In genomic region chr9:60838331-60838872, GRCm38 (mm10) we compare ENCODE assay signal across 11 mouse cellular contexts. TPM values are rescaled to one million over a fixed set of nuclear protein-coding genes. Genes with fewer than 3 reads are reported as not detected.
DNase-seq lines count a peak whose midpoint lies in the region; ATAC-seq lines count a peak whose summit lies in the region.
"Had no signal": no experiment of that assay in that cellular context is flagged by ENCODE, and none has a peak within 500 bp of the region (broad histone marks: within the 10 kb centered on the region; RNA-seq: fewer than 3 reads in every experiment).

No protein-coding gene starts in this region.

- H3K36me3 ChIP-seq in heart, embryonic 13.5 days = peaks cover 5% of the 10 kb centered on the region; the same call in 1 of the 2 replicates
- H3K36me3 ChIP-seq in heart, embryonic 14.5 days (ENCODE audit: control insufficient read depth, insufficient read depth, low read length) = no peaks in the 10 kb centered on the region
- 0 out of 2 replicates have a peak, but pooled peaks cover 2% of the 10 kb centered on the region for H3K36me3 ChIP-seq in midbrain, embryonic 10.5 days
- H3K36me3 ChIP-seq: G1E had no signal

- peaks cover 70% of the 10 kb centered on the region for H3K4me1 ChIP-seq in heart, embryonic 13.5 days
- peaks cover 32 to 43% of the 10 kb centered on the region in 2 experiments for H3K4me1 ChIP-seq in heart, embryonic 14.5 days (ENCODE audit: control insufficient read depth in 2 of 2, insufficient read depth in 2 of 2, low read length in 2 of 2)
- peaks cover 56% of the 10 kb centered on the region for H3K4me1 ChIP-seq in midbrain, embryonic 10.5 days

- no peaks in the 10 kb centered on the region for H3K9me3 ChIP-seq in heart, embryonic 13.5 days
- 0 out of 2 replicates have a peak, but pooled peaks cover 3% of the 10 kb centered on the region for H3K9me3 ChIP-seq in heart, embryonic 14.5 days (ENCODE audit: control insufficient read depth, low read length)
- peaks cover 3% of the 10 kb centered on the region; the same call in 1 of the 2 replicates for H3K9me3 ChIP-seq in midbrain, embryonic 10.5 days (replicated peaks)
- H3K9me3 ChIP-seq: G1E had no signal

- DNase-seq in heart, adult 8-10 months (ENCODE audit: low spot score) = no peak
- peak; percentile 46 to 51 for DNase-seq in adrenal gland, postnatal 36 days
- DNase-seq in midbrain, embryonic 10.5 days (ENCODE audit: low spot score) = peak; percentile 29
- no peak for DNase-seq in ovary, postnatal 10 days (ENCODE audit: low spot score)
- DNase-seq: cerebellum, adult 9-10 months; kidney, adult 8-10 months had no signal

- no peaks in the 10 kb centered on the region for H3K27me3 ChIP-seq in heart, embryonic 13.5 days (replicated peaks)
- no peaks in the 10 kb centered on the region for H3K27me3 ChIP-seq in heart, embryonic 14.5 days (ENCODE audit: control insufficient read depth, insufficient read depth, low read length)
- no peaks in the 10 kb centered on the region; the same call in 1 of the 2 replicates for H3K27me3 ChIP-seq in midbrain, embryonic 10.5 days (ENCODE audit: low read depth, poor library complexity, severe bottlenecking)

- WGBS in heart, embryonic 13.5 days = 40% methylated on average over 9 of the region's 9 CpGs
- 22% methylated on average over 9 of the region's 9 CpGs for WGBS in heart, embryonic 14.5 days
- 34% methylated on average over 9 of the region's 9 CpGs for WGBS in midbrain, embryonic 10.5 days

- peak overlapping the region; percentile 81 for H3K9ac ChIP-seq in heart, embryonic 13.5 days
- peak overlapping the region; percentile 77 for H3K9ac ChIP-seq in heart, embryonic 14.5 days (ENCODE audit: low read length)

- H3K4me3 ChIP-seq in heart, embryonic 13.5 days = peak overlapping the region; percentile 49
- H3K4me3 ChIP-seq in heart, embryonic 14.5 days (ENCODE audit: control insufficient read depth in 1 of 2, insufficient read depth in 1 of 2, low read depth in 1 of 2, low read length in 2 of 2) = peak overlapping the region; percentile 38 to 50; a peak in 3 of 4 replicates
- H3K4me3 ChIP-seq in midbrain, embryonic 10.5 days = peak overlapping the region; percentile 50

- no peak for ATAC-seq in heart, embryonic 13.5 days (ENCODE audit: extremely low read depth, insufficient number of reproducible peaks, low FRiP score, low TSS enrichment)
- no peak for ATAC-seq in heart, embryonic 14.5 days (ENCODE audit: insufficient number of reproducible peaks, insufficient read depth, low FRiP score, low read depth)
- no peak for ATAC-seq in inflammation-experienced regulatory T-cells, adult 6 months
- ATAC-seq in erythroblast, adult 5-6 weeks (replicated peaks; ENCODE audit: low FRiP score, poor library complexity, severe bottlenecking) = no peak

- peak overlapping the region; percentile 75 for H3K4me2 ChIP-seq in heart, embryonic 13.5 days
- H3K4me2 ChIP-seq in heart, embryonic 14.5 days (ENCODE audit: low read length) = peak overlapping the region; percentile 84

- peak overlapping the region; percentile 91 for H3K27ac ChIP-seq in heart, embryonic 13.5 days (replicated peaks)
- peak overlapping the region; percentile 91 to 93 for H3K27ac ChIP-seq in heart, embryonic 14.5 days (replicated peaks in 1 of 2; ENCODE audit: control insufficient read depth in 1 of 2, insufficient read depth in 1 of 2, low read depth in 2 of 2, low read length in 2 of 2)
- H3K27ac ChIP-seq in midbrain, embryonic 10.5 days (replicated peaks) = peak overlapping the region; percentile 85

RNA-seq across cellular contexts. Expression of gene Uaca, which starts 44.1 kb away (rescaled TPM):
- polyA plus RNA-seq in heart, embryonic 13.5 days (2015; fragmentation: Nextera tagmentation; extraction: Ambion mirVana) = 25.8 and 27.3 TPM in 2 replicates
- 10 to 100 TPM; 47.1 to 58.4 (median 50.7) TPM for total RNA-seq in heart, adult 8-10 months (2022)
- 10 to 100 TPM; 38.0 to 53.3 TPM for total RNA-seq in adrenal gland, postnatal 36 days (2021)
- polyA plus RNA-seq in heart, embryonic 14.5 days (2014; fragmentation: Nextera tagmentation; extraction: Ambion mirVana) = 10.9 and 17.1 TPM in 2 replicates
- polyA plus RNA-seq in midbrain, embryonic 10.5 days (2016; fragmentation: Nextera tagmentation; extraction: Ambion mirVana) = 33.1 and 37.0 TPM in 2 replicates
- polyA plus RNA-seq in inflammation-experienced regulatory T-cells, adult 6 months (2017; shearing (Covaris generic)) = under 1 TPM in 1 of 3 experiments, not detected in 2; 0.13 TPM
- not detected in 2 replicates for total RNA-seq in erythroblast, adult 5-6 weeks (2015; ENCODE audit: low replicate concordance)
- total RNA-seq in erythroblast, adult 5-6 weeks (2017; ENCODE audit: low replicate concordance) = not detected in 2 replicates
- polyA plus RNA-seq: G1E had no signal

Comparison
In these comparisons a context has a peak if more than half of its experiments do, and no peak if none do; other contexts are left out.
1. DNase-seq: peak in adrenal gland, postnatal 36 days (2 of 2) and midbrain, embryonic 10.5 days (single experiment); none in heart, adult 8-10 months (single experiment) and ovary, postnatal 10 days (single experiment).
2. RNA of gene Uaca, which starts 44.1 kb away (polyA plus RNA-seq): 33.1 to 37.0 TPM in midbrain, embryonic 10.5 days, 25.8 to 27.3 TPM in heart, embryonic 13.5 days and 10.9 to 17.1 TPM in heart, embryonic 14.5 days; 0.13 TPM in inflammation-experienced regulatory T-cells, adult 6 months; every median in the first group is over 10 times any median in the second.
3. Peak in every context shown above with its lines, with median percentiles within 50 percentile points of each other: H3K27ac ChIP-seq and H3K4me3 ChIP-seq.